In the genomic region with DNA sequence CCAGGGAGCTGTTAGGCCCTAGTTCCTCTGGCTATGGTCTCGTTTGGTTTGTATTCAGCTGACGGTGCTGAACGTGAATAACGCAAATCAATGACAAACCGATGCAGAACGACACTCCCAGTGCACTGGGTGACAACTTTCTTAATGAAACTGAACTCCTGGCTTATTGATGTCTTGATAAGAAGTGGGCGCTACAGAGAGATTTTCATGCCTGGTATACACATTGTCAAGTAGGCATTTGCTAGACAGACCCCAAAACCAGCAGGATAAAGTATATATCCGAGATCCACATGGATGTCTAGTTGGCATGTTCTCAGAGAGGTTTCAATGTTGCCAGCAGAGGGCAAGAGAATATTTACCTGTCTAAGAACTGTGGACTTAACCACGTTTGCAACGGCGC, we compare ENCODE assay signal across 25 mouse cellular contexts. TPM values are rescaled to one million over a fixed set of nuclear protein-coding genes. Genes with fewer than 3 reads are reported as not detected.
A peak's percentile ranks its signal among the peaks of the same experiment; 100 is the strongest.
DNase-seq lines count a peak whose midpoint lies in the region; ATAC-seq lines count a peak whose summit lies in the region.
"Had no signal": no experiment of that assay in that cellular context is flagged by ENCODE, and none has a peak within 500 bp of the region (broad histone marks: within the 10 kb centered on the region; RNA-seq: fewer than 3 reads in every experiment).

No protein-coding gene starts in this region.

- H3K4me1 ChIP-seq in midbrain, embryonic 11.5 days (ENCODE audit: control insufficient read depth, insufficient read depth, low read length), result no peaks in the 10 kb centered on the region
- H3K4me1 ChIP-seq in midbrain, embryonic 15.5 days, result no peaks in the 10 kb centered on the region
- H3K4me1 ChIP-seq: embryonic facial prominence, embryonic 12.5 days; forebrain, embryonic 13.5 days; forebrain, embryonic 15.5 days had no signal

- H3K9me3 ChIP-seq in midbrain, embryonic 11.5 days (ENCODE audit: control insufficient read depth, low read length), result no peaks in the 10 kb centered on the region
- no peaks in the 10 kb centered on the region for H3K9me3 ChIP-seq in midbrain, embryonic 15.5 days
- H3K9me3 ChIP-seq: embryonic facial prominence, embryonic 10.5 days; embryonic facial prominence, embryonic 12.5 days; forebrain, embryonic 13.5 days; forebrain, embryonic 15.5 days; G1E had no signal

- no peak overlapping the region for H3K9ac ChIP-seq in midbrain, embryonic 11.5 days (ENCODE audit: low read length)
- H3K9ac ChIP-seq in midbrain, embryonic 15.5 days, result no peak overlapping the region
- H3K9ac ChIP-seq: embryonic facial prominence, embryonic 12.5 days; forebrain, embryonic 13.5 days; forebrain, embryonic 15.5 days had no signal

- ATAC-seq in midbrain, embryonic 11.5 days (ENCODE audit: low FRiP score), result no peak
- no peak for ATAC-seq in midbrain, embryonic 15.5 days (replicated peaks)
- ATAC-seq: activated CD4-positive, CD25-positive, alpha-beta regulatory T cell, adult 4 months; CD4-positive, CD25-positive, alpha-beta regulatory T cell, adult 4 months; forebrain, embryonic 13.5 days; forebrain, embryonic 15.5 days; Patski had no signal

- H3K4me2 ChIP-seq in midbrain, embryonic 11.5 days, result no peak overlapping the region
- no peak overlapping the region for H3K4me2 ChIP-seq in midbrain, embryonic 15.5 days
- H3K4me2 ChIP-seq: embryonic facial prominence, embryonic 12.5 days; forebrain, embryonic 13.5 days; forebrain, embryonic 15.5 days had no signal

- WGBS in midbrain, embryonic 11.5 days, result 83% methylated on average over 11 of the region's 11 CpGs
- 90% methylated on average over 11 of the region's 11 CpGs for WGBS in midbrain, embryonic 15.5 days

- DNase-seq in heart, adult 11 months, result peak; percentile 54
- DNase-seq in heart, postnatal 4 days, result no peak
- peak; percentile 19 for DNase-seq in kidney, adult 9 months
- no peak for DNase-seq in kidney, adult 11 months
- DNase-seq in midbrain, embryonic 11.5 days (ENCODE audit: low spot score, missing footprints), result peak; percentile 77
- DNase-seq: adrenal gland, adult 8-10 months; adrenal gland, postnatal 14 days; adrenal gland, postnatal 36 days; B cell, adult 2 months; cerebellum, adult 11-12 months; cerebellum, adult 2 months; cerebellum, adult 9-10 months; cerebellum, postnatal 10 days; cerebellum, postnatal 25 days had no signal

- no peak overlapping the region for H3K27ac ChIP-seq in midbrain, embryonic 11.5 days (ENCODE audit: low read depth, low read length)
- no peak overlapping the region for H3K27ac ChIP-seq in midbrain, embryonic 15.5 days
- H3K27ac ChIP-seq: embryonic facial prominence, embryonic 10.5 days; embryonic facial prominence, embryonic 12.5 days; forebrain, embryonic 13.5 days; forebrain, embryonic 15.5 days had no signal

- H3K27me3 ChIP-seq in midbrain, embryonic 11.5 days (ENCODE audit: control insufficient read depth, insufficient read depth, low read length), result no peaks in the 10 kb centered on the region
- H3K27me3 ChIP-seq in midbrain, embryonic 15.5 days (replicated peaks), result no peaks in the 10 kb centered on the region
- H3K27me3 ChIP-seq: CH12.LX; embryonic facial prominence, embryonic 12.5 days; forebrain, embryonic 13.5 days; forebrain, embryonic 15.5 days; Patski had no signal

- no peak overlapping the region for H3K4me3 ChIP-seq in midbrain, embryonic 11.5 days (ENCODE audit: low read depth, low read length)
- no peak overlapping the region for H3K4me3 ChIP-seq in midbrain, embryonic 15.5 days
- H3K4me3 ChIP-seq: embryonic facial prominence, embryonic 10.5 days; embryonic facial prominence, embryonic 12.5 days; forebrain, embryonic 13.5 days; forebrain, embryonic 15.5 days had no signal

- H3K36me3 ChIP-seq in midbrain, embryonic 11.5 days (ENCODE audit: control insufficient read depth, insufficient read depth, low read length), result no peaks in the 10 kb centered on the region
- no peaks in the 10 kb centered on the region for H3K36me3 ChIP-seq in midbrain, embryonic 15.5 days (replicated peaks)
- H3K36me3 ChIP-seq: embryonic facial prominence, embryonic 10.5 days; embryonic facial prominence, embryonic 12.5 days; forebrain, embryonic 15.5 days; G1E had no signal

RNA-seq across cellular contexts. Expression of gene Ifrd1, which starts 6.4 kb away (rescaled TPM):
- total RNA-seq in heart, postnatal 4 days (2021), result 100 to 1,000 TPM; 172 to 203 TPM
- polyA plus RNA-seq in midbrain, embryonic 11.5 days (2014; fragmentation: Nextera tagmentation; extraction: Ambion mirVana), result 198 and 210 TPM in 2 replicates
- polyA plus RNA-seq in midbrain, embryonic 15.5 days (2015; fragmentation: Nextera tagmentation; extraction: Ambion mirVana), result 152 and 160 TPM in 2 replicates

RNA-seq across cellular contexts. Expression of gene Lsmem1, which starts 55.4 kb away (rescaled TPM):
- 10 to 100 TPM; 23.4 to 23.6 TPM for total RNA-seq in heart, postnatal 4 days (2021)
- not detected in 2 replicates for polyA plus RNA-seq in midbrain, embryonic 11.5 days (2014; fragmentation: Nextera tagmentation; extraction: Ambion mirVana)
- polyA plus RNA-seq in midbrain, embryonic 15.5 days (2015; fragmentation: Nextera tagmentation; extraction: Ambion mirVana), result not detected in 2 replicates
- total RNA-seq: adrenal gland, postnatal 14 days; adrenal gland, postnatal 36 days; CH12.LX had no signal
- polyA plus RNA-seq: CD4-positive, CD25-positive, alpha-beta regulatory T cell, adult 4 months; embryonic facial prominence, embryonic 10.5 days; forebrain, embryonic 11.5 days; forebrain, embryonic 13.5 days; forebrain, embryonic 15.5 days; G1E; Patski had no signal

Comparison
In these comparisons a context has a peak if more than half of its experiments do, and no peak if none do; other contexts are left out.
1. DNase-seq: peak in heart, adult 11 months (single experiment), kidney, adult 9 months (single experiment) and midbrain, embryonic 11.5 days (single experiment); none in heart, postnatal 4 days (single experiment) and kidney, adult 11 months (single experiment).